Mouse (Mus musculus) neural tube, embryonic 15.5 days (tissue): Measurements from ENCODE around the gene Cd151. TPM values are rescaled to one million over a fixed set of nuclear protein-coding genes. Genes with fewer than 3 reads are reported as not detected.

Experiments
- ATAC-seq: fragments of 200-750 bp; cut with Nextera tagmentation; 2 replicates; pipeline ENCODE4 v1.8.0; 2017; ENCODE audit warnings: mild to moderate bottlenecking, moderate TSS enrichment, moderate library complexity; ENCODE audit not compliant: low FRiP score
- H3K27ac ChIP-seq: fragments of 300-500 bp; sonication (generic); replicated peaks from 2 replicates; pipeline ENCODE4 v1.5.1; 2015; ENCODE audit warnings: mild to moderate bottlenecking, inconsistent platforms
- H3K27me3 ChIP-seq: fragments of 300-500 bp; sonication (generic); replicated peaks from 2 replicates; pipeline ENCODE4 v1.6.1; 2015; ENCODE audit warnings: inconsistent platforms
- H3K36me3 ChIP-seq: fragments of 300-500 bp; sonication (generic); 2 replicates; pipeline ENCODE4 v1.6.1; 2015; ENCODE audit warnings: inconsistent platforms
- H3K4me1 ChIP-seq: fragments of 300-500 bp; sonication (generic); 2 replicates; pipeline ENCODE4 v1.6.1; 2015; ENCODE audit warnings: inconsistent platforms
- H3K4me2 ChIP-seq: fragments of 300-500 bp; sonication (generic); 2 replicates; pipeline ENCODE4 v1.6.1; 2015; ENCODE audit warnings: inconsistent platforms, mild to moderate bottlenecking, moderate library complexity
- H3K4me3 ChIP-seq: fragments of 300-500 bp; sonication (generic); replicated peaks from 2 replicates; pipeline ENCODE4 v1.5.1; 2015; ENCODE audit warnings: mild to moderate bottlenecking, inconsistent platforms
- H3K9ac ChIP-seq: fragments of 300-500 bp; sonication (generic); replicated peaks from 2 replicates; pipeline ENCODE4 v1.6.1; 2015; ENCODE audit warnings: mild to moderate bottlenecking, inconsistent platforms
- H3K9me3 ChIP-seq: fragments of 300-500 bp; sonication (generic); replicated peaks from 2 replicates; pipeline ENCODE4 v1.6.1; 2016; ENCODE audit warnings: inconsistent platforms
- WGBS: fragments of 180-500 bp; shearing (Covaris S2); methylation state at CpG from one replicate; pipeline ENCODE4 v1.1.7; 2015; ENCODE audit warnings: mixed read lengths; 5-methylcytosine and 5-hydroxymethylcytosine counted together
- polyA plus RNA-seq: library from polyadenylated mRNA; unstranded; fragments of >200 nt; fragmentation: Nextera tagmentation; extraction: Ambion mirVana; gene quantifications from 2 replicates; pipeline ENCODE4 v1.2.1, GENCODE M21; 2015

Gene Cd151
- polyA plus RNA-seq = 23.7 and 25.1 TPM in 2 replicates

DNA sequence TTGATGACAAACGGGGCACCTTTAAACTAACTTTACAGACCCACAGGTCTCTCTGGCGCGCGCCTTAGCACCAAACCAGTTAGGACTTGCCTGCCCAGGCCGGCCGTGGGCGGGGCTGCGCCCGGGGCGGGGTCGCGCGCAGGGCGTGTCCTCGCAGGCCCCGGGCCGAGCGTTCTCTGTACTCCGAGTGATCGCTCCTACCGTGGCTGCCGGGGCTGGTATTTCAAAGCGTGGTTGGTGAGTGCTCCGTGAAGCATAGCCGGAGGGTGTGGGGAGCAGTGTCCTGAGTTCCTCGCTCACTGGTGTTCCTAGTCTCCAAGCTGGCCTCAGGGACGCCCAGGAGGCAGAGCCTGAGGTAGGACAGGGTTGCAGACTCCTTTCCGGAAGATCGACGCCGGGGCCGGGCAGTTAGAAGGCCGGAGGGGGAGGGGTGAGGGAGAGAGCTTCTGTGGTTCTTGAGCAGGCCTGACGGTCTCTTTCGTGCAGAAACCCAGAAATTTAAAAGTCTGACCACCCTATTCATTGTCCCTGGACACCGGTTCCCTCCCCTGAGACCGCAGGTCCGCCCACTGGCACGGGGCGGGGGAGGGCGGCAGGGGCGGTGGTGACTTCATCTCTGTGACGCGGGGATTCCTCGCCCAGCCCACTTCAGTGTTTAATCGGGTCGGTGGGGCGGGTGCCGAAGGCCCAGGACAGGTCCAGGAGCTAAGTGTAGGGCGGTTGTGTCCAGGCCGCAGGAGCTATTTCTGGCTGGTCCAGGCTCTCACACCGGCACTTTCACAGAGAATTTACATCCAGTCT lies at the start of gene Cd151:
Gene Cd151, plus strand, starts transcription at position 163 of the 801 bp plus-strand sequence.
- H3K4me1 ChIP-seq = peaks cover 52% of the 10 kb centered on the region
- peaks cover 44% of the 10 kb centered on the region for H3K27me3 ChIP-seq
- H3K9me3 ChIP-seq = no peaks in the 10 kb centered on the region
- peak within 1 kb of the TSS; percentile 63 for H3K9ac ChIP-seq
- peak within 1 kb of the TSS; percentile 56 for H3K4me3 ChIP-seq
- H3K4me2 ChIP-seq = peak within 1 kb of the TSS; percentile 66
- under 1% methylated on average over 52 of the region's 52 CpGs for WGBS
- H3K36me3 ChIP-seq = peaks cover 24% of the 10 kb centered on the region
- ATAC-seq = peak; percentile 51
- peak within 1 kb of the TSS; percentile 78 for H3K27ac ChIP-seq

DNA sequence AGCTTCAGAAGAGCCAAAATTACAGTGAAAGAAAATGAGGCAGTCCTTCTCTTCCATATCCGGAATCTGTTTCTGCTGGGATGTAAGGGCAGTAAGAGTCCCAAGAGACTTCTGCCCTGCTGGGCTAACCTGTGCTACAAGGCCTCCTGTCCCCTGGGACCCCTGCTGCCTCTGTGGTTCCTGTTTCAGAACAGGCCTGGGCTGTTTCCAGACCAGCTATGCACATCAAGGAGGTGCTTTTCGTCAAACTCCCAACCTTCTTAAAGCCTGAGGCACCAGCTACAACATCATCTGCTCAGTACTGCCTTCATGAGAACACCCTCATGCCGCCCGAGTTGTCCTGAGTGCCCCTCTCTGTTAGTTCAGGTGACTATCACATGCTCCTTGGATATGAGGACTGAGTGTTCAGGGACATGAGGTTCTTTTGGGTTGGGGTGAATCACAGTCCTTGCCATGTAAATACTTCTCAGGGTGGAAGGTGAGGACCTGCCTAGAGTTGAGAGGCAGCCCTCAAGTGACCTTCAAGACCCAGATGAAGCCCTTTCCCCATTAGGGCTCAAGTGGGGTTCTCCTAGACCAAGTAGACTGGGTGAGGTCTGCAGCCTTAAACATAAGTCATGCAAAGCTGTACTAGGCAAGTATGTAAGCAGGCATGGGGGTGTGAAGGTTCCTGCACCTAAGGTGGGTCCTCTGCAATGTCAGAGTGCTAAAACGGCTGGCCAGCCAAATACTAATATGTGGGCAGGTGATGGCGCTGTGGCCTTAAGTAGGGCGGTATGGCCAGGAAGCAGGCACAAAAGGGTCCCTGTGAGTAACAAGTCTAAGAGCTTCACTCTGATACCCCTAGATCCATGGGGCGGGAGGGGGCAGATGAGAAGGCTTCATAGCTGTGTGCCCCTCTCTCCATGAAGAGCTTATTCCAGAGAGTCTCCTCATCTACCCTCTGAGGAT lies 49.2 kb upstream of the Cd151 start:
- Histone ChIP-seq H3K9ac (no peak overlapping the region), H3K4me3 (no peak overlapping the region), H3K4me2 (no peak overlapping the region), H3K27me3 (no peaks in the 10 kb centered on the region), H3K27ac (no peak overlapping the region), H3K4me1 (peaks cover 10% of the 10 kb centered on the region), H3K9me3 (no peaks in the 10 kb centered on the region), H3K36me3 (no peaks in the 10 kb centered on the region)
- 73% methylated on average over 8 of the region's 8 CpGs for WGBS
- ATAC-seq = no peak

DNA sequence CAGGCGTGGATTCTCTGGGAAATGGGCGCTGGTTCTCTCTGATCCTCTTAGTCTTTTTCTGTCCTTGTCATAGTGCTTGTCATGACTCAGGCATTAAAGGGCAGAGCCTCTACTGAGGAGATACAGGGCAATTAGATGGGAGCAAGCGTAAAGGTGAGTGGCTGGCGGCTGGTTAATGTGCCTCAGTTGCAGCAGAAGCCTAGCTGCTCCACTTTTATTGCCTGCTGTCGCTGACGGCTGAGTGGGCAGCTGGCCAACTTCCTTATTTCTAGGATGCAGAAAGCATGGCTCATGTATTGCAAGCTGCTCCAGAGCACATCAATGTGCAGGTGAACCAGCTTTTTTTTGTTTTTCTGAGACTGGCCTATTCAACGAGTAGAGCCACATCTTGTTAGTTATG lies 48.2 kb upstream of the Cd151 start:
- Histone ChIP-seq H3K27me3 (no peaks in the 10 kb centered on the region), H3K36me3 (no peaks in the 10 kb centered on the region), H3K4me1 (peaks cover 6% of the 10 kb centered on the region), H3K4me2 (no peak overlapping the region), H3K27ac (no peak overlapping the region), H3K9ac (no peak overlapping the region), H3K9me3 (no peaks in the 10 kb centered on the region), H3K4me3 (no peak overlapping the region)
- WGBS = 39% methylated on average over 7 of the region's 7 CpGs
- ATAC-seq = no peak

DNA sequence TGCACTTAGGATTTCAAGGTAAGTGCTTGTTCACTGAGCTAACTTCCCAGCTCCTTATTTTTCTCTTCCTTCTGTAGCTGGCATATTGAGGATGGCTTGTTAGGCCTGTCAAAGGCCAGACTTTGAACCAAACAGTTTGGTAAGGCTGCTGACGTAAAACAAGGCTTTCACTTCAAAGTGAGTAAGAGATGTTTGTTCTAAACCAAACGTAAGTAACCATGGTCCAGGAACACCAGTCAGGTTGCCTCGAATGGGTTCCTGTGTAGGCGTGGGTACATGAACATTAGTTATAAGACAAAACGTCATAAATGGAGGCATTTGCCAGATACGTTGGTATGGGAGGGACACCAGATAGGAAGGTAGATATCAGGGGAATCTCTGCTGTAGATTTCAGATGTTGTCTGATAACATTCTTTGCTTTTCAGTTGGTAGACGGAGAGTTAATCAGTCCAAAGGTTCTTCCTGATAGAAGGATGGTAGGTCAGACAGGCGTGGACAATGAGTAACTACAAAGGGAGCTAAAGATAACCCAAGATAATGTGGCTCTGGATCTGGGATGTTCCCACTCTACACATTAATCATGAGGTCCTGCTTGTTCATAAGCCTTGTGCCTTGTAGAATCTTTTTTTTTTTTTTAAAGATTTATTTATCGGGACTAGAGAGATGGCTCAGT lies 47.0 kb upstream of the Cd151 start:
- no peaks in the 10 kb centered on the region for H3K36me3 ChIP-seq
- 87% methylated on average over 9 of the region's 9 CpGs for WGBS
- H3K4me1 ChIP-seq = no peaks in the 10 kb centered on the region
- H3K4me3 ChIP-seq = no peak overlapping the region
- H3K4me2 ChIP-seq = no peak overlapping the region
- H3K27ac ChIP-seq = no peak overlapping the region
- no peaks in the 10 kb centered on the region for H3K27me3 ChIP-seq
- ATAC-seq = no peak
- no peaks in the 10 kb centered on the region for H3K9me3 ChIP-seq
- no peak overlapping the region for H3K9ac ChIP-seq

DNA sequence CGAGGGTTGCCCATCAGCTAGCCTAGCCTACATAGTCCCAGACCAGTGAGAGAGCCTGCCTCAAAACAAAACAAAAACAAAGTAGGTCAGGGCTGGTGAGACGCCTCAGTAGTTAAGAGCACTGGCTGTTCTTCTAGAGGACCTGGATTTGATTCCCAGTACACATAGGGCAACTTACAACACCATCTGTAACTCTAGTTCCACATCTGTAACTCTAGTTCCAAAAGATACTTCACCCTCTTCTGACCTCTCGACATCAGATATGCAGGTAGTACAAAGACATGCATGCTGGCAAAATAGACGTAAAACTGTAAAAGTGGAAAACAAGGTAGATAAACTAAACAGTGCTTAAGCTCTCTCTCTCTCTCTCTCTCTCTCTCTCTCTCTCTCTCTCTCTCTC lies 43.4 kb upstream of the Cd151 start:
- Histone ChIP-seq H3K4me3 (no peak overlapping the region), H3K36me3 (peaks cover 14% of the 10 kb centered on the region), H3K9me3 (no peaks in the 10 kb centered on the region), H3K9ac (no peak overlapping the region), H3K4me1 (peaks cover 10% of the 10 kb centered on the region), H3K27me3 (no peaks in the 10 kb centered on the region), H3K27ac (no peak overlapping the region), H3K4me2 (no peak overlapping the region)
- ATAC-seq = no peak
- 78% methylated on average over 4 of the region's 4 CpGs for WGBS

DNA sequence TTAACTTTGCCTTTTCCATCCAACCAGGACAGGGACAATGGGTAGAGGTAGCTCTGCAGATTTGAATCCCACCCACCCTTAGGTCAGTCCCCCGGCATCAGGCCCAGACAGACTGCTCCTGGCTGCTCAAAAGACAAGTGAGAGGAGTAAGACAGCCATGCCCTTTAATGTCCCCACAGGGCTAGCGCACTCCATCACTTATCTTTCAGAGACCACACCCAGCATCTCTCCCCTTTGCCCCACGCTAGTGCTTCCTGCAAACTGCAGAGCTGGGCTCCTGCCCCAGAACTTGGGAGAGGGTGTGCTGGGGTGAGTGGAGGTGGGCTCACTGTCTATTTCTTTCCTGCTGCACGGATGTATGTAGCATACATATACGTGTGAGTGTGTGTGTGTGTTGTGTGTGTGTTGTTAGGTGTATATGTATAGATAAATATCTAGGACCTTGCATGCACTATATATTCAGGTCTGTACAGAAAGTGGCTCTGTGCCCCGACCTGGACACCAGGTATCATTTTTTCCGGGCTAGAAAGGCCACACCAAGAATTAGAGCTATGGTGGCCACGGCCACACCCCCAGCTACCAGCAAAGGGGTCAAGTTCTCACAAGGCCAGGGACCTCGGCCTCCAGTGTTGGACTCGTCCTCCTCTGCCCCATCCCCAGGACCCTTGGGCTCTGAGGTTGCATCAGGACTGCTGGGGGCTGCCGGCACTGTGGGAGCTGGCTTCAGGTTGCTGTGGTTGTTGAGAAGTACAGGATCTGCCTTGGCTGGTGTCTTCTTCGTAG lies 40.1 kb upstream of the Cd151 start:
- no peak overlapping the region for H3K4me2 ChIP-seq
- H3K4me3 ChIP-seq = no peak overlapping the region
- H3K9ac ChIP-seq = no peak overlapping the region
- no peak for ATAC-seq
- H3K4me1 ChIP-seq = peaks cover 26% of the 10 kb centered on the region
- 89% methylated on average over 12 of the region's 12 CpGs for WGBS
- H3K27ac ChIP-seq = no peak overlapping the region
- H3K9me3 ChIP-seq = no peaks in the 10 kb centered on the region
- H3K27me3 ChIP-seq = no peaks in the 10 kb centered on the region
- peaks cover 36% of the 10 kb centered on the region for H3K36me3 ChIP-seq

DNA sequence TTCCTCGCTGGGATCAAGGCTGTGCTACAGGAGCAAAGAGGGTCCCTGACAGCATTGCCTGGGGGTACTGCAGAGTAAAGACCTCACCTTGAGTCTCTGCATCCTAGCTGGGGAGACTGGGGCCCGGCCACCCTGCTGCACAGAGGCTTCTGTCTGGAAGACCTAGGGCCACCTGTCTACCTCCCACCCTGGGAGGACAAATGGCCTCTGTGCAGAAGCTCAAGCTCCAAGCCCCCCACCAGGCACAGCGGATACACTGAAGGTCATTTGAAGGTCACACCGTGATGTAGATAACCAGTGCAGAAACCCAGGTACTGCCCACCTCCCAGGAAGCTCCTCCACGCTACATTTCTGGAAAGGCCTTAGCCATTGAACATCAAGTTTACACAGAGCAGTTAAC lies 38.5 kb upstream of the Cd151 start:
- peaks cover 51% of the 10 kb centered on the region for H3K36me3 ChIP-seq
- WGBS = 51% methylated on average over 5 of the region's 5 CpGs
- peak; percentile 2; the same call in 1 of the 2 replicates for ATAC-seq

DNA sequence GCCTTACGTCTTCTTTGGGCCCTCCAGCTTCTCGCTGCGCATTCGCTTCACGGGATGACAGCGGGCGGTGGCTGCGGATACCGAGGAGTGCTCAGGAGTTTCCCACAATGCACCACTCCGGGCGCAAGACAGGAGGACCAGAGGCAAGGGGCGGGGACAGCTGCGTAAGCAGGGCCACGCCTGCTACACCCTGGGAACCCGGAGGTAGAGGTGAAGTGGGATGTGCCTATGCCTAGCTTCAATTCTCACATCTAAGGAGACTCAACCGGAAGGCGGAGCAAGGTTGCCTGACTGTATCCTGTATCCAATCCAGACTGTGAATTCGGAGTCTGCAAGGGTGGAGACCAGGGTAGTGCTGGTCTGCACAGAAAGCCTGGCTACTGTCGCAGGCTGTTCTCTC lies 37.9 kb upstream of the Cd151 start, which contains the start of gene Cend1:
Gene Cend1, minus strand, starts transcription at position 182 of the 400 bp plus-strand sequence.
- Histone ChIP-seq H3K9me3 (no peaks in the 10 kb centered on the region), H3K4me2 (peak within 1 kb of the TSS; percentile 81), H3K9ac (peak within 1 kb of the TSS; percentile 77), H3K36me3 (peaks cover 51% of the 10 kb centered on the region), H3K4me3 (peak within 1 kb of the TSS; percentile 64), H3K27ac (peak within 1 kb of the TSS; percentile 81), H3K27me3 (no peaks in the 10 kb centered on the region), H3K4me1 (peaks cover 44% of the 10 kb centered on the region)
- 2% methylated on average over 19 of the region's 19 CpGs for WGBS
- peak; percentile 87 for ATAC-seq

More for the DNA sequence above, 38.5 kb upstream of the Cd151 start:
- no peaks in the 10 kb centered on the region for H3K27me3 ChIP-seq
- H3K4me2 ChIP-seq = peak overlapping the region; percentile 81
- peak overlapping the region; percentile 81 for H3K27ac ChIP-seq
- H3K9ac ChIP-seq = peak overlapping the region; percentile 77
- H3K4me3 ChIP-seq = peak overlapping the region; percentile 64
- H3K9me3 ChIP-seq = no peaks in the 10 kb centered on the region
- peaks cover 38% of the 10 kb centered on the region for H3K4me1 ChIP-seq

DNA sequence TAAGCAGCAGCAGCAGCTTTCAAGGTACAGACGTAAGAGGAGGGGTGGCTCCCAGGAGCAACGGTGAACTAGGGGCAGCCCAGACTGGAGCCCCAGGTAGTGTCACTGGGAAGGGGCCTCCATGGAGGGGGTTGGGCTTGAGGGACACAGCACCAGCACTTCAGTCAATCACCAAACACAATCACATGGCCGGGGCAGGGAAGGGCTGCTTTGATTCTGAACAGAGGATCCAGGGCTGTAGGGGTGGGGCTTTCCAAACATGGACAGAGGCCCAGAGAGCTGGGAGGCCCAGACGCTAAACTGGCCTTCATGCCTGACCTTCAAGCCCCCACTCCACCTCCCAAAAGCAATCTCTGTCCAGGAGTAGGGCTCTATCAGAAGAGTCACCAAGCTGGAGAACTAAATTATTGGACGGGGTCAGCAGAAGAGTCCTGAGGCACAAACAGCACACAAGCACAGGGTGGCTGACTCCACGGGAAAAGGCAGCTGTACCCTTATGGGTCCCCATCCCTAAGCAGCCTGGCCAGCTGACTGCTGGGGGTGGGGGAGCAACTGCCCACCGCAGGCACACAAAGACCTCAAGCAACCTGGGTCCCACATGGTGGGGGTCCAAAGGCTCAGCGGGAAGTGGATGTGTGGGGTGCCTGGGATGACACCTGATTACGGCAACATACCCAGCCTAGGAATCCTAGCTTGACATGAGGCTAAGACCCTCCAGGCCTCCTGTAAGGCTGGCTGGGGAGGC lies 37.2 kb upstream of the Cd151 start:
- Histone ChIP-seq H3K9ac (no peak overlapping the region), H3K4me2 (peak overlapping the region; percentile 81), H3K36me3 (peaks cover 51% of the 10 kb centered on the region), H3K4me1 (peaks cover 51% of the 10 kb centered on the region), H3K9me3 (no peaks in the 10 kb centered on the region), H3K27ac (peak overlapping the region; percentile 81), H3K27me3 (no peaks in the 10 kb centered on the region), H3K4me3 (peak overlapping the region; percentile 64; the same call in 1 of the 2 replicates)
- WGBS = 61% methylated on average over 9 of the region's 9 CpGs
- ATAC-seq = 0 out of 2 replicates have a peak, but pooled peaks have one; percentile 19

DNA sequence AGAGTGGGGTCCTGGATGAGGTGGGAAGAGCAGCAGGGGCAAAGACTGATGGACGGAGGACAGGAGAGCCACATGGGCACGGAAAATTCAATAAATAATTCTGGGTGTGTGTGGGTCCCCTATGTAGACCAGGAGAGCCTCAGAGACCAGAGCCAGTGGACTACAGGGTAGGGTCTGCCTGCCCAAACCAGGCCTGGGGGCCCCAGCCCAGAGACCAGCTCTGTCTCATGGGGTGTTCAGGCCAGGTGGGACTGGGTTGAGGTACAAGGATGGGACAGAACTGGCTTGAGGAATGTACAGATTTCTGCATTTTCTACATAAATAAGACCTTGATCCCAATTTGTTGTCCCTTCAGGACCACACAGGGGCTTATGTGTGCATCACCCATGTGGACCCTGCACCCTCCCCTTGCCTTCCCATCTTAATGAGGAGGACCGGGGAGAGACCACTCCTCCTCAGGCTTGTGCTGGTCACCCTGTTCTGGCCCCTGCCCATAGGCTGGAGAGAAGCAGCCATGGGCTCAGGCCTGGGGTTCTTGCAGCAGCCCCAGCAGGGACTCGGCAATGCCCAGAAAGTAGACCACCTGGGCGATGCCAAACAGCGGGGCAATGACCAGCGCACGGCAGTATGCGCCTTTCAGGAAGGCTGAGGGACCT lies 36.5 kb upstream of the Cd151 start:
- H3K9ac ChIP-seq = no peak overlapping the region
- H3K27me3 ChIP-seq = no peaks in the 10 kb centered on the region
- H3K36me3 ChIP-seq = peaks cover 51% of the 10 kb centered on the region
- WGBS = 91% methylated on average over 9 of the region's 9 CpGs
- 0 out of 2 replicates have a peak overlapping the region, but pooled peaks have one; percentile 81 for H3K27ac ChIP-seq
- ATAC-seq = no peak
- no peaks in the 10 kb centered on the region for H3K9me3 ChIP-seq
- H3K4me1 ChIP-seq = peaks cover 58% of the 10 kb centered on the region
- H3K4me3 ChIP-seq = no peak overlapping the region
- no peak overlapping the region for H3K4me2 ChIP-seq
